Mouse (Mus musculus): ENCODE measurements around the gene Tmem116. TPM values are rescaled to one million over a fixed set of nuclear protein-coding genes. Genes with fewer than 3 reads are reported as not detected.
"Not testable (repeated sequence)": the region's sequence is repeated elsewhere in the genome, so short reads cannot be mapped to it uniquely, and the experiment has no call there.

Gene Tmem116
- total RNA-seq, 2 experiments from 2014 or later: 12.0 to 14.9 TPM

DNA sequence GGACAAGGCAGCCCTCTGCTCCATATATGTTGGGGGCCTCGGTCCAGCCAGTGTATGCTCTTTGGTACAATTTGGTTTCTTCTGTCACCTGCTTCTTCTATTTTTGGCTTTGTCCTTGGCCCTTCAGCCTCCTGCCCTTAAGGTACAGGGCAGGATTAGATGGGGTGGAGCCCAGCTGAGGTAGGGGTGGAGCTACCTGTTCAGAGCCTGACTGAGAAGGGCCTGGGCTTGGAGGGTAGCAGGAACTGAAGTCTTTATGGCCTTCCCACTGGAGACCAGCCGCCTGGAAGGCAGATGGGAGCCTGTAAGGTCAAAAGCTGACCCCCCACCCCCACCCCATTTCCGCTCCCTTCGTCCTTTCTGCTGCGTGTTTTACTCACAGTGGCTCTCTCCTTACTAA is 11.3 kb downstream of the Tmem116 start:
- DNase-seq: no peak

DNA sequence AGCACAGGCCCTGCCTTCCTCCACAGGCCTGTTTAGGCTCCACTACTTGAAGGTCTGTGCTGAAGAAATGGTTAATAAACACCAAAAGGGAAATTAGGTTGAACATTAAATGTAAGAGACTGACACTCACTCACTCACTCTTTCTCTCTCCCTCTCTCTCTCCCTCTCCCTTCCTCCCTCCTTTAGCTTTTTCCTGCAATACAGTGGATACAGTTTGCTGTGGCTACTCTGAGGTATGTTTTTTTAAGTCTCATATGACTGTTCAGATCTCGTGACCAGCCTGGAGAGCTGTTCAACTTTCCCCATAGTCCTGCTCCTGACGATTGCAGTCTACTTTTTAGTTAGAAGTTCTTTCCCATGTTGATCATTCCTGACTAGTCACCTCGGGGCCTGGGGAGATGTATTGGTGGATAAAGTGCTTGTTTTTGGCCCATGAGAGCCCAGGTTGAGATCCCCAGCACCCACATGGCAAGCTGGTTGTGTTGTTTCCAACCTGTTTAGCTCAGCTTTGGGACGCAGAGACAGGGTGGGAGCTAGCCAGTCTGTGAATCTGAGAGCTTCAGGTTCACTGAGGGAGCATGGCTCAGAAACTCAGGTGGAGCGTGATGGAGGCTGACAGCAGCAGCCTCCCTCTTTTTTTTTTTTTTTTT is 12.0 kb downstream of the Tmem116 start:
- DNase-seq: no peak

DNA sequence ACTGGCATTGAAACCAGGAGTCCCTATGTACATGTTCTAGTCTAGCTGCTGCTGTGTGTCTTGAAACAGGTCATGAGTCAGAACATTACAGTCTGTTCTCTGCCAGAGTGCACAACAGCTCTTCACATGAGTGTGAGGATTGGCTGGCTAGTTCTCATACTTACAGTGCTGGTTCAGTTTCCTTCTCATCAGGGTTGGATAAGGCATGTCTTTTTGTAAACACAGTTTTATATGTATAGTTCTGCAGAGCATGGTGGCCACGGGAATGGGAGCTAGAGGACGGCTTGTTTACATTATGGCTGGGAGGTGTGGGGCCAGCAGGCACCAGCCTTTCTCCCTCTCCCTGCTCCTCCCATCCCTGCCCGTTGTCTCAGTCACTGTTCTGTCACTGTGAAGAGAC is 17.9 kb downstream of the Tmem116 start:
- DNase-seq: no peak

DNA sequence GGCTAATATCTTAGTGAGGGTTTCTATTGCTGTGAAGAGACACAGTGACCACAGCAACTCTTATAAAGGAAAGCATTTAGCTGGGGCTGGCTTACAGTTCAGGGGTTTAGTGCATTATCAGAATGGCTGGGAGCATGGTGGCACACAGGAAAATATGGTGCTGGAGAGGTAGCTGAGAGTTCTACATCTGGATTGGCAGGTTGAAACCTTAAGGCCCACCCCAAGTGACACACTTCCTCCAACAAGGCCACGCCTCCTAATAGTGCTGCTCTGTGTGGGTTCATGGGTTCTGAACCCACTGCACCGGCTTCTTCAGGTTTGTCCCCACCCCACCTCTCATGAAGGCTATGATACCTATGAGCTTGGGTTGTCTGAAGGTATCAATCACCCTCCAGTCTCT is 20.7 kb downstream of the Tmem116 start:
- no peak for DNase-seq

DNA sequence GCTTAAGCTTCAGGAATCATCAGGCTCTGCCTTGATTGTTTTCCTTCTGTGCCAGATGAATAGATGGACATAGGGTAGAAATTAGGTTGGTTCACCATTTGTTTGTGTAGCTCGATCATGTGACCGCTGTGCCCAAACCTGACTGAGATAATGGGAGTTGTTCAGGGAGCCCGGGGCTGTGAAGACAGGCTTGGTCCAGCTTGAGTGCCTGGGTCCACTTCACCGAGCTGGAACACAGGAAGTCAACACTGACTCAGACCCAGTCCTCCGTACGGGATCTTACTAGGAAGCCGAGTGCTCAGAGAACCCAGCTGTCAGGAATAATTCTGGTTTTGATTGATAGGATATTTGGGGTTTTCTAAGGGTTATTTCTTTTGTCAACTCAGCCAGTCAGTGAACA is 22.9 kb downstream of the Tmem116 start:
- no peak for DNase-seq

DNA sequence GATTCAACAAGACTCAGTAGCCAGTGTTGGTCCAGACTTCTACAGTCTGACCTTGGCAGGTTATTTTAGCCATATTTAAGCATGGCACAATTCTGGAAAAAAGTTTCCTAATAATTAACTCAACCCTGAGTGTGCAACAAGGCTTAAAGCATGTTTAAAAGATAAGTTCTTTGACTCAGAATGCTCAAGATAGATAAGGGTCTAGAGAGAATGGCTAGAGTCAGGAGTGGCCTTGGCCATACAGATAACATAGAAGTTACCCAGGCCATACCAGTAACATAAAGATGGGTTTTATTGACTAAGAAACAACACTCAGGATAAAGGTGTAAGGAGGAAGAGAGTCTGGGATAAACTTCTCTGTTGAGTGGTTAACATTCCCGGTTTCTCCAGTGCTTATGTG is 24.3 kb downstream of the Tmem116 start:
- DNase-seq: no peak

DNA sequence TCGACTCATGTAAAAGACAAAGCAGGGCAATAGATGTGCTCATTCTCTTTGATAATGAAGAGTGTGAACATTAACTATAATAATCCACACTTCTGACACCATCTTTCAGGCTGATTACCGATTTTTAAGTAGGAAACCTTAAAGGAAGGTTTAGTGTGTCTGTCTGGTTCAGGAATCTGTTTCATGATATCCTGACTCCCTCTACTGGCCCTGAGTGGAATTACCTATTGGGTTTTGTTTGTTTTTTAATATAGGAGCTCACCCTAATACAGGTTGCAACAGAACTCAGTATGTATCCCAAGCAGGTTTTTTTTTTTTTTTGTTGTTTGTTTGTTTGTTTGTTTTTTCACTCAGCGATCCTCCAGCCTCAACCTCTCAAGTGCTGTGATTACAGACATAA is 26.0 kb downstream of the Tmem116 start:
- peak; percentile 35 to 69 for DNase-seq

DNA sequence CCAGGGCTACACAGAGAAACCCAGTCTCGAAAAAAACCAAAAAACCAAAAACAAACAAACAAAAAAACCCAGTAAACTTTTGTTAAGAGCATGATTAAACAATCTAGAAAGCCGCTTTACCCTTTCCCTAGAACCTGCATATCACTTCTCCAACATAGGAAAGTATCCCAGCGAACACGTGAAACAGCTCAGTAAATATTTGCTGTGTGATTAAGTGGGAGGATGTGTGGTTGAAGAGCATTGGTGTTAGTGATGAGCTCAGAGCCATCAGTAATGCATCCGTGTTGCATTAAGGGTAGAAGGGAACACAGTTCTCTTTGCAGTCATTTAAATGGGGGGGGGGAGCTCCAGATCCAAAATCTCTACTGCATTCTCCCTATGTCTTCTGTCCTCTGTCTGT is 33.1 kb downstream of the Tmem116 start:
- no peak for DNase-seq

DNA sequence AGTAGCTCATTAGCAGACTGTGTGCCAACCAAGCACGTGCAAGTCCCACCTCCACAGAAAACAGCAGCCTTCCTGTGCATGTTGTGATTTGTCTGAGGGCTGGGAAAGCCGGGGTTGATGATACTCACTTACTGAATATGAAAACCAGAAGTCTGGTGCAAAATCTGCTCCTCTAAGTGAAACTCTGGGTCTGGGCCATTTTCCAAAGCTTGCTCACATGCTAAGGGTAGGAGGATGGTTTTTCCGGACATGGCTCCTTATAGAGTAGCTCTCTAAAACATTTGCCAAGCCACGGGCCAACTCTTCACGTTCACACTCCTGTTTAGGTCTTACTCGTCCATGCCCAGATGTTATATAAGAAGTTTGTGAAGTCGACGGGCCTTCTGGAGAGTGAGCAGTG is 41.6 kb downstream of the Tmem116 start:
- DNase-seq: no peak

DNA sequence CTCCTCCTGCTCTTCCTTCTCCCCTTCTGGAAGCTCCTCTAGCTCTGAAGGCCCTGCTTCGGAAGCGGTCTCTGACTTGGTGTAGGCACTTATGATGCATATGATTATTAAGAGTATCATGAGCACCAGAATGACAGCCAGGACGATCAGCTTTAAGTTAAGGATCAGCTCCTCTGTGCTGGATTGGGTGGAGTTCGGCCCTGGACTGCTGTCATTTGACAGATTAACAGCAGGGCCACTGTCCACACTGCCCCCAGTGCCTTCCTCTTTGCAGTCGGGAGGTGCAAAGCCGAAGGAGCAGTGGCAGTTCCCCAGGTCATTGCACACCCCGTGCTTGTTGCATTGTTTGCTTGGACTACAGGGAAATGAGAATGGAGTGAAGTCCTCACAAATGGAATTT is 49.0 kb downstream of the Tmem116 start:
- no peak for DNase-seq

DNA sequence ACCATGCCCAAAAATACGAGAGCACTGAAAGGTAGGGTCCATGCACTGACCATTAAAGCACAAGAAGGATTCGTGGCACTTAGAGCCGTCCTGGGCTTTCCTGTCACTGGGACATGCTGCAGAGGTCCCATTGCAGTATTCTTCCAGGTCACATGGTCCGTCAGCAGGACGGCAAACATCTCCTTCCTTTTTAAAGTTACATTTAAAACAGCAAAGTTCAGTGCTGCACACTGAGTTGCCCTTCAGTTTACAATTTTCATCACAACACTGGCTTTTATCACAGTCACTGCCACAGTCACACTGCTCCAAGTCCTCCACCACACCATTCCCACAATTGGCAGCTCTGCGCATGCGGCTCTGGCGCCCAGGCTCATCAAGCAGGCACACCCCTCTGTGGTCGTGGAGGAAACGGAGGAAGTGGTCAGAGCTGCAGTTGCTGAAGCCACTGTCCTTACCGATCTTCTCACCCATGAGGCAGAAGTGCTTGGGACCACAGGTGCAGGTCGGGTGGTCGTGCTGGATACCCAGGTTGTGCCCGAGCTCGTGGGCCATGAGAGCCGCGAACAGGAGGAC is 49.8 kb downstream of the Tmem116 start:
- peak in 1 of 2 experiments; percentile 20 for DNase-seq

DNA sequence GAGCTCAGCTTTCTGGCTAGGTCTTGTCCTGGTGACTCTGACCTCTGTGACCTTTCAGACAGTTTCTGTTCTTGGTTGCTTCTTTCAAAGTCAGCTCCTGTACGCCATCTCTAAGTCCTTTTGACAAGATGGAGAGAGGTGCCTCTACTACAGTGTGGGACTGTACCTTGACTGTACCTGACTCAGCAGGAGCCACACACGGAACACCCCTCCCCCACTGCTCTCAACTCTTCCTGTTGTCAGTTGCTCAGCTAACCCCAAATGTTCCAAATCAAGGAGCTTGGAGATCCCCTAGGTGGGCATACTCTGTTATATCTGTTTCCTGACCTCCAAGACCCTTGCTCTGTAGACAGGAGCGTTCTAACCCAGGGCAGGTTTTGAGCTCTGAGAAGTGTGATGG is 51.5 kb downstream of the Tmem116 start, which contains the start of gene Adam1b:
Gene Adam1b (minus strand): TSS at position 205 of the 400 bp plus-strand sequence.
- no peak for DNase-seq

DNA sequence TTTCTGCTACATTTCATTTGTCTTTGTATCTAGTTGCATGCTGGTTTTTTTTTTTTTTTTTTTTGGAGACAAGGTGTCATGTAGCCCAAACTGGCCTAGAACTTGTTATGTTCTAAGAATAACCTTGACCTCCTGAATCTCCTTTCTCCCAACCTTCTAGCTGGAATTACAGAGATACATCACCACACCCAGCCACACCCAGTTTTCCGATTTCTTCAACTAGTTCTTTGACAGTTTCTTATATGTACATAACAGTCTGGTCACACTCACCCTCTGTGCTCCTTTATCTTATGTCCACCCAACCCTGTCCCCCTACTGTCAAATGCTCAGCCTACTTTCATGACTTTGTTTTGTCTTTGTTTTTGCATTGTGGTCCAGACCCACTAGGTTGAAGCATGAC is 55.2 kb downstream of the Tmem116 start:
- no peak for DNase-seq

DNA sequence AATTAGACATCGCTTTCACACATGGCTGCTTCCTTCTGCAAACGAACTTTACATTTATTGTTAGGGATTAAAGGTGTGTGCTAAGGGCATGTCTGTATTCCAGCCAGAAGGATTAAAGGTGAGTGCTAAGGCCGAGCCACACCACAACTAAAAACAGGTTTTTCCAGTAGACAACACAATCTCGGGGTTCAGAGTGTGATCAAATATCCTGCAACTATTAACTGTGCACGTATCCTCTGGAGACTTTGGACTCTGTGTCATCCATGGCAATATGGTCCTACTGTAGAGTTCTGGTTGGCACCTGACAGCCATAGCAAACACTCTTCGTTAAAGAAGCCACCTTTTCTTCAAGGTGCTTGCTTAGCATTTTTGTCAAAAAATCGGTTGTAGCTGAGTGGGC is 58.3 kb downstream of the Tmem116 start:
- no peak for DNase-seq

DNA sequence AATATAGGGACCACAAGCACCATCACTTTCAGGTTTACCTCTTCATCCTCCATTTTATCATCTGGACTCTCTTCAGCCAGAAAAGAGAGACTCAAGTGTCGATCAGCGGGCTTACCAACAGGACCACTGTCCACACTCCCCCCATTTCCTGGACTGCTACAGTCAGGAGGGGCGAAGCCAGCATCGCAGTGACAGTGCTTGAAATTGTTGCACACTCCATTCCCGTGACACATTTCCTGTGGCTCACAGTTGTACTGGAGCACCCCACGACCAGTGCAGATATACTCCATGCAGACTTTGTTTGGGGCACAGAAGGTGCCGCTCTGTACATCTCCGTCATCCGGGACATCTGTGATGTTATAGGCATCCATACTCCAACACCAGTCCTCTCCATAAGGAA is 67.3 kb downstream of the Tmem116 start:
- DNase-seq: no peak

DNA sequence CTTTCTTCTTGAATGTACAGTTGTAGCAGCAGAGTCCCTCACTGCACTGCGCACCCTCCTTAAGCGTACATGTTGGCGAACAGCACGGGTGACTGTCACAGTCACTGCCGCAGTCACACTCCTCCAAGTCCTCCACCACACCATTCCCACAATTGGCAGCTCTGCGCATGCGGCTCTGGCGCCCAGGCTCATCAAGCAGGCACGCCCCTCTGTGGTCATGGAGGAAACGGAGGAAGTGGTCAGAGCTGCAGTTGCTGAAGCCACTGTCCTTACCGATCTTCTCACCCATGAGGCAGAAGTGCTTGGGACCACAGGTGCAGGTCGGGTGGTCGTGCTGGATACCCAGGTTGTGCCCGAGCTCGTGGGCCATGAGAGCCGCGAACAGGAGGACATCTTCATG is 68.1 kb downstream of the Tmem116 start:
- DNase-seq: not testable (repeated sequence)

DNA sequence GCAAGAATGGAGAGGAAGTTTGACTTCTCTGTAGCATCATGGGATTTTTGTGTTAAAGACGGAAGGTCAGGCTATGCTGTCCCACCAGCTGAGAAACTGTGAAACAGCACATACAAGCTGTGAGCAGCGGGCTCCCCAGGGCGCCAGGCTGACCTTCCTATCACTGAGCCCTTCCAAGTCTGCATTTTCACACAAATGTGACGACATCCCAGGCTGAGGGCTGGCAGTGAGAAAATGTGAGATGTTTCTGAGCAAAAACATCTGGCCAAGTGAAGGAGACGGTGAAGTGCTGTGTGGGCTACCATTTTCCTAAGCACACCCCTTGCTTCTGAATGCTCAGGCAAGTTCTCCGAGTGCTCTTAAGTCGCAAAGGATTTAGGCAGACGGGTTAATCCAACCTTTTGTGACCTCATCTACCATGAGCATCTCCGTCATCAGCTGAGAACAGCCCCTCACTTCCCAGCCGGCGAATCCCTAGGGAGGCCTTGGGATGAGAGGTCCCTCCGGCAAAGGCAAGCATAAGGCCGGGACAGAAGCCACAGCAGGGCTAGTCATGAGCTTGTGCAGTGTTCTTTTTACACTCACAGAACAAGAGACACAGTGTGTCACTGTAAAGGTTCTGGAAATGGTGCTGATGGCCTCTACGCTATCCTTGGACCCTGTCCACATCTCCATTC is 74.2 kb downstream of the Tmem116 start:
- peak in 1 of 2 experiments; percentile 23 for DNase-seq

DNA sequence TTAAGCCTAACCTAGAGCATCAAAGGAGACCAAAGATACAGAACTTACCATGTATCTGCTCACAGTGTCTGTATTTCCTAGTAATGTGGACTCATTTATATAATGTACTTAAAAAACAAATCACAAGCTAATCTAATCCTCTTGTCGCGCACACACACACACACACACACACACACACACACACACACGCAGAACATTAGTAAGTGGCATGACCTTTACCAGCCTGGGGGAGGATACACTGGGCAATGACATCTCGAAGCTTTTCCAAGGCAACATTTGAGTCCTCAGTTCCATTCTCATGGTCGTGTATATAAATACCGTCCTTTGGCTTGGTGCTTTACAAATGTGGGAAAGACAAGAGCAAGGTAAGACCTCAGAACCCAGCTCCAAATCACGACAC is 74.8 kb downstream of the Tmem116 start:
- no peak for DNase-seq

DNA sequence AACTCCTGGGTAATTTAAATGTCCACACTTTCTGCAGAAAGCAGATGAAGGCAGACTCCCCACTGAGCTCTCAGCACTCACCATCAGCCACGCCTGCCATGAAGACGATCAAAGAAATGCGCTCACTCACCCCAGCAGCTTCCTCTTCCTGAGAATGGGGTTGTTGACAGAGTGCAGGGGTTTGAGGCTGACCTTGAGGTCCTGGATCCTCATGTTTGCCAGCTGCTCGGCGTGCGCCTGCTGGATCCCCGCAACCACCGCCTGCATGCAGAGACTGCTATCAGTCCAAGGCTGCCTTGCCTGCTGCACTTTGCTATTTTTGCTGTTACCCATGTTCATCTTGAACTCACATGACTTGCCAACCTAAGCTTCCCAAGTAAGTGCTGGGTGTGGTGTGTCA is 75.3 kb downstream of the Tmem116 start:
- DNase-seq: peak; percentile 42 to 44

DNA sequence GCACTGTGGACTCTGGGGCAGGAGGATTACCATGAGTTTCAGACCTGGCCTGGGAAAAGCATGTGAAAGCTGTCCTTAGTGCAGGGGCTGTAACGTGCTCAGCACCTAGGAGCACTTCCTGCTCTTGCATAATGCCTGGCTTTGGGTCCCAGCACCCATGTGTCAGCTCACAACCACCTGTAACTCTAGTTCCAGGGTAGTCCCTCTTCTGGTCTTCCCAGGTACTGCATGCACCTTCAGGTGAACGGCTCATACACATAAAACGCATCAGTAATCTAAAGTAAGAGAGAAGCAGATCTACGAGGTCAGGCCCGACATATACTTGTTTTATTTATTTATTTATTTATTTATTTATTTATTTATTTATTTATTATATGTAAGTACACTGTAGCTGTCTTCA is 82.8 kb downstream of the Tmem116 start:
- DNase-seq: no peak

DNA sequence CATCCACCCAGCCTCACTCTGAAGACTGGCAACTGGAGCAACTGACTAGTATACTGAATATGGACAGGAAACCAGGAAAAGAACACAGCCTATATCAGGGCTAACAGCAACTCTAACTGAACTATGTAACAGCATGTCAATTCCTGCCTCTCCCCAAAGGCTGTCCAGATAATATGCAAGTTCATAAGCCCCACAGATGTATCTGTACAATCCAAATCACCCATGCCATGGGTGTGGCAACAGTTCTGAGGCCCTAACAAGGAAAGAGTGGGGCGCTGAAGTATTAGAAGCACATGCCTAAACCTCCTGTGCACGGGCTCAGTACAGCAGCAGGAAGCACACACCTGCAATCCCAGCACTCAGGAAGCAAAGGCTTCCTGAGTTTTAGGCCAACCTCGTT is 83.4 kb downstream of the Tmem116 start:
- DNase-seq: no peak

DNA sequence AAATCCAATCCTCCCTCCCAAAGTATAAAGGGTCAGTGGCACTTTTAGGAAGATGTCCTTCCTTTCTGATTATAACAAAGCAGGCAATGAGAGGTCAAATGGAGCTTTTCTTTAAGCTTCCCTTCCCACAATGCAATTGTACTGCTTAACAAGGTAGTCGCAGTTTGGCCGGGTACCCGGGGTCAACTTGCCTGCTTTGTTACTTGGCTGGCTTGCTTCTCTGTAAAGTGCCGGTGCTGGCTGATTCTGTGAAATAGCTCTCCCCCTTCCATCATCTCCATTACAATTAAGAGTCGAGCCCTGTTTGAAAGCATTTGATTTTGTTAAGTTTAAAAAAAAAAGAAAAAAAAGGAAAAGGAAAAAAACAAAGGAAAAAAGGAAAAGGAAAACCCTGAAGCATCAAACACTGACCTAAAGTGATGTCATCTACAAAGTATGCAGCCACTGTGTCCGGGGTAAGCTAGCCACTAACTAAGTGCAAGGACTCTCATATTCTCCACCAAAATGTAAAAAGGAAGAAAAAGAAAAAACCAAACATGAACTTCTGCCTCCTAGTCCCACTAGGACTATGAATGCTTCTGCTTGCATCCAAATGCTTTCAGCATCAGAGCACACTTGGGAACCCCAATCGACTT is 85.3 kb downstream of the Tmem116 start:
- no peak for DNase-seq

DNA sequence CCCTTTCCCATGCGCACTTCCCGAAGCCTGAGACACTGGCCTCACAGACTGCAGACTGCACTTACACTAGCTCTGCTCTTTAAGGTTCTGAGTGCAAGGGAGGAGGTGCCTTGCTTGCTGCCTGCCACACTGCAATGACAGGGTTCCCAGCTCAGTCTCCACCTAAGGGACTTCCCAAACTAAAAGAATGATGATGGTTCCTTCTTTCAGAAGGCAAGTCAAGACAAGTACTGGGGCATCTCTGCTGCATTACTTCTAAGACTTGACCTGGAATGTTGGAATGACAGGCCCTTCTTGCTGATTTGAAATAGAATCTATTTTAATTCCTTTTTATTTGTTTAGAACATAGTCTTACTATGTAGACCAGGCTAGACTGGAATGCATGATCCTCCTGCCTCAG is 85.9 kb downstream of the Tmem116 start:
- DNase-seq: no peak
